Mouse (Mus musculus) kidney, embryonic 16.5 days (tissue): ENCODE measurements at regions not wholly inside any gene's neighbourhood (a gene's known extent, or its start where the extent isn't known, plus 50 kb on each side); places are given as distances from the start of the nearest gene placed in this dataset.
A peak's percentile ranks its signal among the peaks of the same experiment; 100 is the strongest.

Experiments used
- ATAC-seq: fragments of 200-750 bp; cut with Nextera tagmentation; 2 replicates; pipeline ENCODE4 v1.8.0; 2017; ENCODE audit warnings: moderate TSS enrichment; ENCODE audit not compliant: low FRiP score, low TSS enrichment
- H3K27ac ChIP-seq: fragments of 300-500 bp; sonication (generic); 2 replicates; pipeline ENCODE4 v1.5.1; 2014; ENCODE audit warnings: low read length
- H3K27me3 ChIP-seq: fragments of 300-500 bp; sonication (generic); 2 replicates; pipeline ENCODE4 v1.6.1; 2014; ENCODE audit warnings: low read length, control low read depth, mixed read lengths; ENCODE audit not compliant: insufficient read depth
- H3K36me3 ChIP-seq: fragments of 300-500 bp; sonication (generic); 2 replicates; pipeline ENCODE4 v1.6.1; 2014; ENCODE audit warnings: low read length, control low read depth, mixed read lengths; ENCODE audit not compliant: insufficient read depth
- H3K4me1 ChIP-seq: fragments of 300-500 bp; sonication (generic); 2 replicates; pipeline ENCODE4 v1.6.1; 2014; ENCODE audit warnings: low read length, control low read depth, mixed read lengths; ENCODE audit not compliant: insufficient read depth
- H3K4me2 ChIP-seq: fragments of 300-500 bp; sonication (generic); replicated peaks from 2 replicates; pipeline ENCODE4 v1.6.1; 2014; ENCODE audit warnings: low read depth, low read length
- H3K4me3 ChIP-seq: fragments of 300-500 bp; sonication (generic); 2 replicates; pipeline ENCODE4 v1.5.1; 2014; ENCODE audit warnings: mild to moderate bottlenecking, low read length
- H3K9ac ChIP-seq: fragments of 300-500 bp; sonication (generic); replicated peaks from 2 replicates; pipeline ENCODE4 v1.6.1; 2014; ENCODE audit warnings: low read length
- H3K9me3 ChIP-seq: fragments of 300-500 bp; sonication (generic); 2 replicates; pipeline ENCODE4 v1.6.1; 2016; ENCODE audit warnings: low read length, control low read depth
- WGBS: fragments of 180-500 bp; shearing (Covaris S2); extraction: QIAGEN DNeasy Blood & Tissue Kit; methylation state at CpG from one replicate; pipeline ENCODE4 v1.1.7; 2014; 5-methylcytosine and 5-hydroxymethylcytosine counted together

GRCm38 (mm10) chr1:152280014-152280413 is 106.5 kb downstream of the Tsen15 start:
- Histone ChIP-seq H3K9ac (no peak overlapping the region), H3K4me3 (no peak overlapping the region), H3K27ac (no peak overlapping the region), H3K4me1 (no peaks in the 10 kb centered on the region), H3K36me3 (no peaks in the 10 kb centered on the region), H3K27me3 (no peaks in the 10 kb centered on the region), H3K9me3 (no peaks in the 10 kb centered on the region; the same call in 1 of the 2 replicates), H3K4me2 (no peak overlapping the region)
- ATAC-seq = no peak
- WGBS = 36% methylated on average over 1 of the region's 1 CpGs

- no peak overlapping the region for H3K27ac ChIP-seq
These were observed 111.5 kb downstream of the Tsen15 start for GRCm38 (mm10) chr1:152275011-152275410.

GRCm38 (mm10) chr1:152273430-152273829 is 113.1 kb downstream of the Tsen15 start:
- Histone ChIP-seq H3K4me1 (no peaks in the 10 kb centered on the region), H3K4me3 (no peak overlapping the region), H3K4me2 (no peak overlapping the region), H3K9me3 (no peaks in the 10 kb centered on the region), H3K36me3 (no peaks in the 10 kb centered on the region), H3K27ac (no peak overlapping the region), H3K9ac (no peak overlapping the region), H3K27me3 (no peaks in the 10 kb centered on the region)
- 52% methylated on average over 1 of the region's 1 CpGs for WGBS
- peak; percentile 42; the same call in 1 of the 2 replicates for ATAC-seq

More at GRCm38 (mm10) chr1:152275011-152275410, 111.5 kb downstream of the Tsen15 start:
- Histone ChIP-seq H3K4me2 (no peak overlapping the region), H3K4me1 (no peaks in the 10 kb centered on the region), H3K4me3 (no peak overlapping the region), H3K9me3 (no peaks in the 10 kb centered on the region; the same call in 1 of the 2 replicates), H3K9ac (no peak overlapping the region), H3K27me3 (no peaks in the 10 kb centered on the region), H3K36me3 (no peaks in the 10 kb centered on the region)
- no peak for ATAC-seq
- 96% methylated on average over 24 of the region's 24 CpGs for WGBS

GRCm38 (mm10) chr1:152269936-152270702 is 116.4 kb downstream of the Tsen15 start:
- Histone ChIP-seq H3K4me2 (no peak overlapping the region), H3K27me3 (no peaks in the 10 kb centered on the region), H3K4me1 (no peaks in the 10 kb centered on the region), H3K9me3 (no peaks in the 10 kb centered on the region), H3K36me3 (no peaks in the 10 kb centered on the region), H3K27ac (no peak overlapping the region), H3K9ac (no peak overlapping the region), H3K4me3 (no peak overlapping the region)
- WGBS = 76% methylated on average over 10 of the region's 10 CpGs
- ATAC-seq = no peak

- no peak overlapping the region for H3K4me3 ChIP-seq
- no peak overlapping the region for H3K27ac ChIP-seq
- ATAC-seq = no peak
These were observed 120.1 kb downstream of the Tsen15 start for GRCm38 (mm10) chr1:152266390-152266789.

GRCm38 (mm10) chr1:152264981-152265380 is 121.5 kb downstream of the Tsen15 start:
- 84% methylated on average over 6 of the region's 6 CpGs for WGBS
- no peaks in the 10 kb centered on the region for H3K36me3 ChIP-seq
- no peak overlapping the region for H3K4me3 ChIP-seq
- H3K4me1 ChIP-seq = no peaks in the 10 kb centered on the region
- H3K27me3 ChIP-seq = no peaks in the 10 kb centered on the region
- H3K4me2 ChIP-seq = no peak overlapping the region
- no peak overlapping the region for H3K27ac ChIP-seq
- H3K9me3 ChIP-seq = no peaks in the 10 kb centered on the region
- no peak overlapping the region for H3K9ac ChIP-seq
- no peak for ATAC-seq

More at GRCm38 (mm10) chr1:152266390-152266789, 120.1 kb downstream of the Tsen15 start:
- H3K4me2 ChIP-seq = no peak overlapping the region
- no peaks in the 10 kb centered on the region for H3K36me3 ChIP-seq
- no peaks in the 10 kb centered on the region for H3K9me3 ChIP-seq
- no peaks in the 10 kb centered on the region for H3K4me1 ChIP-seq
- H3K27me3 ChIP-seq = no peaks in the 10 kb centered on the region
- no peak overlapping the region for H3K9ac ChIP-seq

- no peaks in the 10 kb centered on the region for H3K36me3 ChIP-seq
- no peaks in the 10 kb centered on the region for H3K4me1 ChIP-seq
- 17% methylated on average over 4 of the region's 4 CpGs for WGBS
- H3K4me3 ChIP-seq = no peak overlapping the region
- no peak overlapping the region for H3K4me2 ChIP-seq
- H3K9me3 ChIP-seq = 0 out of 2 replicates have a peak, but pooled peaks cover 2% of the 10 kb centered on the region
- H3K9ac ChIP-seq = no peak overlapping the region
- no peak overlapping the region for H3K27ac ChIP-seq
- peak; percentile 85 for ATAC-seq
- H3K27me3 ChIP-seq = no peaks in the 10 kb centered on the region
These were observed 125.0 kb downstream of the Tsen15 start for GRCm38 (mm10) chr1:152261472-152261871.

- no peak overlapping the region for H3K4me2 ChIP-seq
- H3K27me3 ChIP-seq = no peaks in the 10 kb centered on the region
- H3K9ac ChIP-seq = no peak overlapping the region
- H3K36me3 ChIP-seq = no peaks in the 10 kb centered on the region
- no peak overlapping the region for H3K4me3 ChIP-seq
- 97% methylated on average over 1 of the region's 1 CpGs for WGBS
- 0 out of 2 replicates have a peak, but pooled peaks cover 2% of the 10 kb centered on the region for H3K9me3 ChIP-seq
- no peak overlapping the region for H3K27ac ChIP-seq
- H3K4me1 ChIP-seq = no peaks in the 10 kb centered on the region
- no peak for ATAC-seq
These were observed 125.5 kb downstream of the Tsen15 start for GRCm38 (mm10) chr1:152260950-152261349.

- no peak overlapping the region for H3K9ac ChIP-seq
- no peaks in the 10 kb centered on the region for H3K36me3 ChIP-seq
- H3K27ac ChIP-seq = no peak overlapping the region
- 64% methylated on average over 12 of the region's 12 CpGs for WGBS
- 0 out of 2 replicates have a peak, but pooled peaks cover 2% of the 10 kb centered on the region for H3K9me3 ChIP-seq
- no peak for ATAC-seq
- H3K4me2 ChIP-seq = no peak overlapping the region
- no peaks in the 10 kb centered on the region for H3K27me3 ChIP-seq
- H3K4me3 ChIP-seq = no peak overlapping the region
- no peaks in the 10 kb centered on the region for H3K4me1 ChIP-seq
These were observed 128.2 kb downstream of the Tsen15 start for GRCm38 (mm10) chr1:152258258-152258657.

- WGBS = 65% methylated on average over 4 of the region's 4 CpGs
- no peak for ATAC-seq
- H3K36me3 ChIP-seq = no peaks in the 10 kb centered on the region
These were observed 132.6 kb downstream of the Tsen15 start for GRCm38 (mm10) chr1:152253906-152254305.

More at GRCm38 (mm10) chr1:152253906-152254305, 132.6 kb downstream of the Tsen15 start:
- Histone ChIP-seq H3K27me3 (no peaks in the 10 kb centered on the region), H3K4me1 (no peaks in the 10 kb centered on the region), H3K27ac (no peak overlapping the region), H3K4me2 (no peak overlapping the region), H3K4me3 (no peak overlapping the region), H3K9me3 (0 out of 2 replicates have a peak, but pooled peaks cover 2% of the 10 kb centered on the region), H3K9ac (no peak overlapping the region)
